In genomic region chr12:32427832-32428231, GRCm38 (mm10) we compare ENCODE assay signal across 22 mouse cellular contexts.
"Had no signal": no experiment of that assay in that cellular context is flagged by ENCODE, and none has a peak within 500 bp of the region (broad histone marks: within the 10 kb centered on the region; RNA-seq: fewer than 3 reads in every experiment).

No protein-coding gene starts in this region.

- H3K9ac ChIP-seq: kidney, embryonic 15.5 days; limb, embryonic 12.5 days; limb, embryonic 15.5 days; liver, embryonic 14.5 days; liver, postnatal 0 days; lung, embryonic 15.5 days; midbrain, embryonic 12.5 days; midbrain, embryonic 15.5 days; neural tube, embryonic 12.5 days; neural tube, embryonic 15.5 days had no signal

- H3K4me2 ChIP-seq: kidney, embryonic 15.5 days; limb, embryonic 12.5 days; limb, embryonic 15.5 days; liver, embryonic 11.5 days; lung, embryonic 15.5 days; midbrain, embryonic 12.5 days; midbrain, embryonic 15.5 days; neural tube, embryonic 12.5 days; neural tube, embryonic 15.5 days had no signal

- H3K9me3 ChIP-seq: kidney, embryonic 15.5 days; limb, embryonic 12.5 days; limb, embryonic 15.5 days; lung, embryonic 15.5 days; midbrain, embryonic 12.5 days; midbrain, embryonic 15.5 days; neural tube, embryonic 12.5 days; neural tube, embryonic 15.5 days had no signal

- H3K27me3 ChIP-seq: kidney, embryonic 15.5 days; limb, embryonic 12.5 days; limb, embryonic 15.5 days; lung, embryonic 15.5 days; midbrain, embryonic 12.5 days; midbrain, embryonic 15.5 days; neural tube, embryonic 12.5 days; neural tube, embryonic 15.5 days had no signal

- H3K4me1 ChIP-seq: kidney, embryonic 15.5 days; limb, embryonic 12.5 days; limb, embryonic 15.5 days; lung, embryonic 15.5 days; midbrain, embryonic 12.5 days; midbrain, embryonic 15.5 days; neural tube, embryonic 12.5 days; neural tube, embryonic 15.5 days had no signal

- DNase-seq: kidney, adult 8-10 months; kidney, postnatal 10 days; kidney, postnatal 36 days; left cerebral cortex, postnatal 4 days; liver, postnatal 0 days; lung, postnatal 14 days; lung, postnatal 4 days; right cerebral cortex, adult 18-20 months; right cerebral cortex, postnatal 14 days; thymus, adult 2 months; thymus, postnatal 14 days; thymus, postnatal 4 days had no signal

- H3K27ac ChIP-seq: kidney, embryonic 15.5 days; limb, embryonic 12.5 days; limb, embryonic 15.5 days; liver, embryonic 14.5 days; lung, embryonic 15.5 days; midbrain, embryonic 12.5 days; midbrain, embryonic 15.5 days; neural tube, embryonic 12.5 days; neural tube, embryonic 15.5 days had no signal

- H3K36me3 ChIP-seq: kidney, embryonic 15.5 days; limb, embryonic 12.5 days; limb, embryonic 15.5 days; lung, embryonic 15.5 days; midbrain, embryonic 12.5 days; midbrain, embryonic 15.5 days; neural tube, embryonic 12.5 days; neural tube, embryonic 15.5 days had no signal

- ATAC-seq: liver, postnatal 0 days; midbrain, embryonic 15.5 days had no signal

- H3K4me3 ChIP-seq: kidney, embryonic 15.5 days; limb, embryonic 12.5 days; limb, embryonic 15.5 days; lung, embryonic 15.5 days; midbrain, embryonic 12.5 days; midbrain, embryonic 15.5 days; neural tube, embryonic 12.5 days; neural tube, embryonic 15.5 days had no signal
